Mouse (Mus musculus): ENCODE measurements around the gene Slx4ip.
A peak's percentile ranks its signal among the peaks of the same experiment; 100 is the strongest.
"Not testable (repeated sequence)": the region's sequence is repeated elsewhere in the genome, so short reads cannot be mapped to it uniquely, and the experiment has no call there.

Slx4ip gene

DNA sequence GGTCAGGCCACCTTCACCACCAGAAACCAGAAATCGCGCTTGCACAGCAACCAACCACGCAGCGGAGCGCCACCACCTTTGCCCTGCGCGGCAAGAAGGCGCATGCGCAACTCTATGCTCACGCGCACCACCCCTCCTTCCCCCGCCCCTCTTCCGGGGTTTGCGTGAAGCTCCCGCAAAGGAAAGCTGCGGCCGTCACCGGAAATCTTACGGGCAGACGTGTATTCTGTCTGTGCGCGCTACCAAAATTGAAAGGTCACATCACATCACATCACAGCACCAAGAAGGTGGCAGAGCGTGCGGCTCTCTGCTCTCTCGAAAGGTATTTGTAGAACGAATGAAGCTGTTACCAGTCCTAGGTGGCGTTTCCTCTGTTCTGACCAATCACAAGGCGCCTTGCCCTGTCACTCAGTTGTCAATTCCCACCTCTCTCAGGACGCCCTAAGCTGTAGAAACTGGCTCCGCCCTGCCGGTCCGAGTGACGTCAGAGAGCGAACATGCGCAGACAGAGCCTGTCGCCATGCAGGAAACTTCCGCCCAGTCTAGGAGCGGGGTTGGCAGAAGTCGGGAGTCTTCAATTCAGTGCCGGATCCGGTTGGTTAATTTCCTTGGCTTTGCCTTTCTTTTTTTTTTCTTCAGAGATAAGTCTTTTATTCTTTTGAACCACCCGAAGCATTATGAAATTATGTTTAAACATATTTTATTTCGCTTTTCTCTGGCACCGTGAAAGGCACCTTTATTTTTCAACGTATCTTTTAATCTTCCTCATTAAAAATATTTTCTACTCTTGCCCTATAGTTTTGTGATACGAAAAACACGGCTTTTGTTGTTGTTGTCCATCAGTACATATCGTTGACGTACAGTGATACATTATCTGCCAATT, at the start of gene Slx4ip, which contains the start of the genes AL731706.1 and Mkks:
Slx4ip (plus strand) TSS at position 151 of the 883 bp plus-strand sequence.
AL731706.1 (minus strand) TSS at position 322 of the 883 bp plus-strand sequence.
Mkks (minus strand) TSS at position 322 of the 883 bp plus-strand sequence.
- peak; percentile 99 for DNase-seq (ENCODE audit: extremely low read depth, low read depth, low spot score)

DNA sequence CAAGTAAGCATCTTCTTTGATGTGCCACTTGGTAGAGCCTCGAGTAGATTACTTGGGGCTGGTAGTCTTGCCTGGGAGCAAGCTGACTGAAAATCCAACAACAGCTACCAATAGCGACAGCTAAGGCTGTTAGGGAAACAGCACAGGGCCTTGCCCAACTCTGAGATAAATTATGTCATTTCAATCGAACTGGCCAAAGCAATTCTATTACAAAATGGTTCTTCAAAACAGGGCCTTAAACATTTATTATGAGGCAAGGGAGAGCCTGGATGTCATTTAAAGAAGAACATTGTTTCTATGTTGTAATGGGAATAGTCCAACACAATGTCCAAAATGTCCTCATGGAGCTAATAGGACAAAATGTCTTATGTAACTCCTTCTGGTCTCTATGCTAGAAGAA, 40.7 kb upstream of the Slx4ip start:
- no peak for DNase-seq (ENCODE audit: extremely low read depth, low read depth, low spot score)

DNA sequence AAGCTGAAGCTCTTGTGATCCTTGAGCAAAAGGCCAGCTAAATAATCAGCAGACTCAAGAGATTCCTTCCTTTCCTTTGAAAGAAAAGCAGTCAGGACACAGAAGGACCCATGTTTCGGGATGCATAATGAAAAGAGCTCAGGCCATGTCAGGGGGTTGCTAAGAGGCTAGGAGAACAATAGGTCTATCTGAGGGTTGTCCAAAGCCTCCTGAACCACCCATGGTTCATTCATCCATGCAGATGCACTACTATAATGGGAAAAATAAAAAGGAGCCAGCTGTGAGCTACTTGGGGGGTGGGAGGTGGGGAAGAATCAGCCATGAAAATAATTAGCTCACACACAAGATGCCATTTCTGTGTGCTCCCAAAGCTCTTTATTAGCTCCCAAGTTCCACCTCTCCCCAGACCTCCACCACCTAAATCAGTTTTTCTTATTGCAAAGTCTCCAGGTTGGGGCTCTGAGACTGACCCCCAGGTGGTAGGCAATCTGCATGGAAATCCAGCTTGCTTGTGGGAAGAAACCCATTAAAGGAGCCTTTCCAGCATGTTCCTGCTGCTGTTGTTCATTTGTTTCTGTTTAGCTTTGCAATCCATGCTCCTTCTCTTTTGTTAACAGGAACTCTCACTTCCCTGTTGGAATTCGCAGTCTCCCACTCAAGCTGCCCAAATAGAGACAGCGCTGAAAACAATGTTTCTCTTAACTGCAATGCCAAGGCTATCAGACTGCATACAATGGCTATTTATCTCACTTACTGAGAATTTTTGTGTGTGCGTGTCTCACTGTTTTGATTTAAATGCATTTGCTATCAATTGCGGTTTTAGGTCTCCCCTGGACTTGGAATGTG, 36.3 kb upstream of the Slx4ip start:
- no peak for DNase-seq (ENCODE audit: extremely low read depth, low read depth, low spot score)

DNA sequence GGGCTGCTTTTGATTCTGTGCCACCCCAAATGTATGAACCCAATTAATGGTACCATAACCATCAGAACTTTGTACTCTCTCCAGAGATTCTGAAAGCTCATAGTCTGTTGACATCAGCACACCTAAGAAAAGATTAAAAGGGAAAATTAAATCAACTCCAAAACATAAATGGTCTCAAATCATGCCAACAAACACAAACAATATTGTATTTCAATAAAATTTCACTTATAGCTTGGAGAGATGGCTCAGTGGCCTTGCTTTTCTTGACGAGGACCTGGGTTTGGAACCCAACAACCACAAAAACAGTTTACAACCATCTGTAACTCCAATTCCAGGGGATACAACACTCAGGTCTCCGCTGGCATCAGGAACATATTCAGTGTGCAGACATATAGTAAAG, 5.4 kb upstream of the Slx4ip start, which contains the start of gene AL731706.2:
AL731706.2 (minus strand) TSS at position 101 of the 400 bp plus-strand sequence.
- no peak for DNase-seq (ENCODE audit: extremely low read depth, low read depth, low spot score)

DNA sequence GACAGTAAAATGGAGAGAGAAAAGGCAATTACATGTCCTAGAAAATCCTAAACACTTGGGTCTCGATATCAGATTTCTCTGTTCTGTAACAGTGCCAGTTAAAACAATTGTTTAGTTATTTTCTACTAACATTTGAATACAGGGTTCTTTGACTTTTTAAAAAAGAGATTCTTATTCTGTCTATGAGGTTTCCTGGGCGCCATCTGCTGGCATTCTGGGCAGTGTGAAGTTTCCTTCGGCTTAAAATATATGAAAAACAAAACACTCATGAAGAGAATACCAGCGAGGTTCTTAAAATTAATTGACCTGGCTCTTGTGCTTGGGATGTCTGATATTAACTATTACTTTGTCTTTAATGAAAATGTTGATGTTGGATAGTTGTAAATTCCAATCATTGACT, 4.2 kb upstream of the Slx4ip start:
- no peak for DNase-seq (ENCODE audit: extremely low read depth, low read depth, low spot score)

DNA sequence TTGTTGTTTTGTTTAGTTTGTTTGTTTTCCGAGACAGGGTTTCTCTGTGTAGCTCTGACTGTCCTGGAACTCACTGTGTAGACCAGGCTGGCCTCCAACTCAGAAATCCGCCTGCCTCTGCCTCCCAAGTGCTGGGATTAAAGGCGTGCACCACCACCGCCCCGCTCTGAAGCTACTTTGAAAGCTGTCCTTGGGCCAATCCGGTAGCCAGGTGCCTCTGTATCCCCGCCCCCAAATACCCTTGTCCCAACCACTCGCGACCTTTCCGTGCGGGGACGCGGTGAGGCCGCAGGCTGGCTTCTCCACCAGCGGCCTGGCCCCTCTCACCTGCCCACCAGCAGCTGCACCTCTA, 326 bp upstream of the Slx4ip start:
- not testable (repeated sequence) for DNase-seq (ENCODE audit: extremely low read depth, low read depth, low spot score)

DNA sequence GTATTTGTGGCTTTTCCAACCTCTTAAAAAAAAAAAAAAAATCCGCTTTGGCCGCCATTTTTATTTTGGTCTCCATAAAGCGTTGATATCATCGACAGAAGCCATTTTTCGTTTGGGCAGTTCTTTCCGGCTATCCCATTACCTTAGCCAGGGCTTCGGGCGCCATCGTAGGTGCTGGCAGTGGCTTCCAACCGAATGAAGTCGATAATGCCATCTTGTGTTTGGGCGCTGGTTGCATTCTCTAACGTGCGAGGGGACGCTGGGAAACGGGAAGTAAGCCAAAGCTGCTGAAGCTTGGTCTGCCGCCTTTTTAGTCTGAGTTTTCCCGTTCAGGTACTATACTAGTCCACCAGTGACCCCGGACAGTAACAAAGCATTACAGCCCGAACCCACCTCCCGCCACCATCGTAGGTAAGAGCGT, 943 bp downstream of the Slx4ip start:
- peak; percentile 85 for DNase-seq (ENCODE audit: extremely low read depth, low read depth, low spot score)

DNA sequence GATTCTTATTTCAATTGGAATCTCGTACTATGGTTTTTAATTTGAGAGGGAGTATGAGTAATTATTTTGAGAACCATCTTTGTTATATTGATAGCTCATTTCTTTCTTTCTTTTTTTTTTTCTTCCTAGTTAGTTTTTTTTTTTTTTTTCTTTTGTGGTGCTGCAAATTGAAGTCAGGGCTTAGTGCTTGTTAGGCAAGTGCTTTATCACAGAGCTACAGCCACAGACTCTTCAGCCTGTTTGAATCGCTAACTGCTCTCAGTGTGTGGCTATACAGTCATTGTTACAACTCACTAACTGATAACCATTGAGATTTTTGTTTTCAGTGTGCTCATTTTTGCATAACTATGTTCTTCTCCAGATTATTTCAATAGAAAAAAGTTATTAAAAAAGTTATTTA, 3.5 kb downstream of the Slx4ip start:
- DNase-seq (ENCODE audit: extremely low read depth, low read depth, low spot score): no peak

DNA sequence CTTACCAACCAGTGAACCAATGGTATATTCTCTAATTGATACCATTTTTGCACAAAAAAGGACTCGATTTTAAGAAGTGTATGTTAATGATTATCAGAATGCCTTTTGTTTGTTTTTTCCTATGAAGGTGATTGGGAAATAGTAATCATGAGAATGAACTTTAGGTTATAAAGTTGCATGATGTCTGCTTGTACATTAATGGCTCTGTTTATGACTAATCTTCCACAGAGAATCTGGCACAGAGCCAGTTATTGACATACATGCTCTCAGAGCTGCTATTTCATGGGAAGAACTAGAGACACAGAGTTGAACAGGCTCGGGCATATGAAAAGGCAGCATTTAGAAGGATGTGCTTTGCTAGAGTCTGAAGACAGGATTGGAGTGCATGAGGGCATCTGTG, 5.1 kb downstream of the Slx4ip start:
- DNase-seq (ENCODE audit: extremely low read depth, low read depth, low spot score): no peak

DNA sequence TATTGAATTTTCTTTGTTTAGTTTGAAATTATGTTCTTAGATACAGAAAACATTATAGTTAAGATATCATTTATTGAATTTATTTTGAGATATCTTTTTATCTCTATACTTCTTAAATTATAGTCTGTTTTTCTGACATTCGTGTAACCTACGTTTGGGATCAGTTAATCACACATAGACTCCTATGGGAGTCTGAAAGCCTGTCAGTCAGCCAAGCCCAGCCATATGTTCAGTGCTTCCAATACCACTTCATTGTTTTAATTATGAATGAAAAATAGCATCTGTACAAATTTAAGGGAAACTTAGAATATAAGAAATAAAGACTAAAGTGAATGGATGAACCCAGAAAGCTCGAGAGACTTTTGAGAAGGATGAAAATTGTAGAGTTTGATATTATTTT, 17.6 kb downstream of the Slx4ip start:
- no peak for DNase-seq (ENCODE audit: extremely low read depth, low read depth, low spot score)

DNA sequence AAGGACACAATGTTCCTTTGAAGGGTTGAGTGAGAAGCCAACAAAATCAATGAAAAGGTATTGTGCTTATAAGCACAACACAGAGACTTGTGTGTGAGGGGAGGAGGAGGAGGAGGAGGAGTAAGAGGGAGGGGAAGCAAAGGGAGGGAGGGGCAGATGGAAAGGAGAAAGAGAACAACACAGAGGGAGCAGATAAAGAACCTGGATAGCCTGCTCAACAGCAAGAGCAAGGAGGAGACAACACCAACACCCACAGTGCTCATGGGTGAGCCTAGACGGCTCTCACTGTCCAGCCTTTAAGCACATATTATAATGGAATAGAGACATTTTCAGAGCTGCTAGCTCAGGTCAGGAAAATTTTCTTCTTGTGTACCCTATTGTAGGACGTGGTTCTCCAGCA, 18.3 kb downstream of the Slx4ip start:
- no peak for DNase-seq (ENCODE audit: extremely low read depth, low read depth, low spot score)

DNA sequence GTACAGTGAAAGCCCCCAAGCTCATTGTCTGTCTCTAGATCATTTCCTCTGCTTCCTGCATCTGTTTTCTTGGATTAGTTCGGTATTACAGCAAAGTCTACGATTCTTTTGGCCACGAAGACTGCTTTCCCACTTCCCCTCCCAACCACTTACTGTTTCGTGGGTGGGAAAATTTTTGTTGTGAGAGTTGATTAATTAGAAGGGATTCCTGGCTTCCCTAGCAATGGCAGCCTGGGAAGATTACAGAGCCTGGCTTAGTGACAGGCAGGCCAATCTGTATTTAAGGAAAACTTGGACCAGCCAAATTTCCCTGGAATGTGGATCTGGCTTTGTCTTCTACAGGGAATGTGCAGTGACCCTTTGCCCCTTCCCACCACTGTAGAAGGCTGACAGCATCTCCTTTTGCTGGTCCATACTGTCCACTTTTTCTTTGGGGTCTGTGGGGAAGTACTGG, 21.0 kb downstream of the Slx4ip start:
- DNase-seq (ENCODE audit: extremely low read depth, low read depth, low spot score): no peak

DNA sequence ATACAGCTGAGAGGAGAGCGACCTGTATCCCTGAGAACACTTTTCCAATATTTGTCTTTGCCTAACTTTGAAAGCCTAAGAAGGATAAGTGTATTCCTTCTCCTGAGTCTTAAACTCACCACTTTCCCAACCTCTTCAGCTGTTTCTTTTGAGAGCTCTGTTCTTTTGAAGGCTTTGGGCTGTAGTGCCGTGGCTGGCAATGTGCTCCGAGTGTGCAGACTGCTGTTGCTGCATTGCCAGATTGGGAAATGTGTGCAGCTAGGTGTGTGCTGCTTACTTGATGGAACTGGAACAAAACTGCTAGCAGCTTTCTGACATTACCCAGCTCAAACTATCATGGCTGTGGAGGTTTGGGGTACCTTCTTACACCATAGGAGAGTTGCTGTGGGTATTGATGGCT, 22.0 kb downstream of the Slx4ip start:
- no peak for DNase-seq (ENCODE audit: extremely low read depth, low read depth, low spot score)

DNA sequence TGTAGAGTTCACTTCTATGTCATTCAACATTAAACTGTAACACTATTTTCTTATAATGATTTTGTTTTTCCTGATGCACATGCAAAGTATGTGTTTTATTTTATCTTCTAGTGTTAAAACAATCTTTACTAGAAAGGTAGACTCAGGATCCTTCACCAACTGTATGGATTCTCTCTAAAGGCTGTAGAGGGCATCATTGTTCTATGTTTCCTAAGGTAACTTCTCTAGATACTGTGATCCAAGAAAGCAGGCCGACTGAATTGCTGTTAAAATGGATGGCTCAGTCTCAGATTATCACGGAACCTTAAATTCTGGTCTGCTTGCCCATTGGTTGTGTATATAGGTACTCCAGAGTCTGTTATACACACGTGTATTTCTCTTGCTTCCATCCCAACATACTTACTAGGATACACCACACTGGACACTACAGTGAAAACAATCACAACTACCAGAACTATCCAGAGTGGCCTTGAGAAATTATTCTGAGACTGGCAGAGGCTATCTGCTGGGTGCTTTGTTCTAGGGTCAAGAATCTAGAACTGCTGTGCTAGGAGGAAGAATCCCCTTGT, 23.4 kb downstream of the Slx4ip start:
- DNase-seq (ENCODE audit: extremely low read depth, low read depth, low spot score): no peak

DNA sequence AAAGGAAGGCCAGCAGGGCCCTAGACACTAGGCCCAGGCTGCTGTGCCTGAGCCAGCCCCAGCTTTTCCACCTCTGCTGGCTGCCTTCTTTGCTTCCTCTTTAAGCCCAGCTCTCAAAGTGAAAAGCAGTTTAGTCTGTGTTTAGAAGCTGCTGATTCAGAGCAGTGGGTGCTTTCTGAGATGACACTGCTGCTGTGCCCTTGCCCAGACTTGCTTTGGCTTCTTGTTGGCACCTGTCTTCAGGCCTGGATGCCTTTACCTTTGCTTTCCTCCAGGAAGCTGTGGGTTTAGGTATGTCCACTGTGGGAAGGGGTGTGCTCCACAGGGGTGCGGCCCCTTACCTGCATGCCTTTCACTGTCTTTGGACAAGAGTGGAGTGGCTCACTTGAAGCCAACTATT, 28.4 kb downstream of the Slx4ip start:
- DNase-seq (ENCODE audit: extremely low read depth, low read depth, low spot score): no peak

DNA sequence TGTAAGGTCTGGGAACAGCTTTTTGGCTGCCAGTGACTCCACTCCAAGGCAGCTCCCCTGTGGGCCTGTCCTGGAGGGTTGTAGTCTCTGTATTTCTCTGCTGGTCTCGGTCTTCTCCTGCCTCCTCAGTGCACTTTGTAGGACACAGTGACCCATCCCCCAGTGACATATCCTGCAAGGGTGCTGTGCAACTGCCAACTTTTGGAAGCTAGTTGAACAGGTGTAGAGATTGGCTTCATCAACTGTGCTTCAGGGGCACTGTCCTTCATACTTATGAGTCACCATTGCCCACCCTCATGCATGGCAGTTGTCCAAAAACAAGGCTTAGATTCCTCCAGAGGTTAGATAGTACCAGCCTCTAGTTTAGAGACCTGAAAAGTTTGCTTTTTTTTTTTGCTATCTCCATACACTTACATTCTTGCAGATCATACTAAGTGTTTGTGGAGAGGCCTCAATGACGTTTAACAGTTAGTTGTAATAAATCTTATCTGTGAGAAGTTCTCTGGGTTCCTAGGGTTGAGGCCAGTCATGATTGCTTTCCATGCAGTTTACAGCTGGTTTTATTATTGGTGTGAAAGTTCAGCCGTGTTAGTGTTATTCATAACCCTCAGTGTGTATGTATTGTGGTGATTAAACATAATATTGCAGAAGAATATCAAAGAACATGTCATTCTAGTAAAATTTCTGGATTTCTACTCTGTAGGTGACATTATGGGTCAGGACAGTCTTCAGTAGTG, 29.4 kb downstream of the Slx4ip start:
- no peak for DNase-seq (ENCODE audit: extremely low read depth, low read depth, low spot score)

DNA sequence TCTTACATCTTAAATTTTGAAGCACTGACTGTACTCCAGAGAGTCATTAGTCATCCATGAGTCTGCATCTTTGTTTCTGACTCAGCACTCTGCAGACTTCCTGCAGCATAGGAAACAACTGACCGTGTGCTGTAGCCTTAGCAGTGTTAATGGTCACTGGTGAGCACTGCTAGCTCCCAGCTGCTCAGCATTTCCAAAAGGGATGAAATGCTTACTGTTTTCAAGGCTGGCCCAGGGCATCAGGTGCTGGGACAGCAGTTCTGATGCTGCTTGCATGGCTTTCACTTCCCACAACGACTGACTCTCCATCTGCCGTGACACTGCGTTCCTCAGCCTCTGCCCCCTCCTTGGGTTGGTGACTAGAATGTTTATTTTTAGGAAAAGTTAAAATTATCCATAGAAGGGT, 30.0 kb downstream of the Slx4ip start:
- DNase-seq (ENCODE audit: extremely low read depth, low read depth, low spot score): no peak

DNA sequence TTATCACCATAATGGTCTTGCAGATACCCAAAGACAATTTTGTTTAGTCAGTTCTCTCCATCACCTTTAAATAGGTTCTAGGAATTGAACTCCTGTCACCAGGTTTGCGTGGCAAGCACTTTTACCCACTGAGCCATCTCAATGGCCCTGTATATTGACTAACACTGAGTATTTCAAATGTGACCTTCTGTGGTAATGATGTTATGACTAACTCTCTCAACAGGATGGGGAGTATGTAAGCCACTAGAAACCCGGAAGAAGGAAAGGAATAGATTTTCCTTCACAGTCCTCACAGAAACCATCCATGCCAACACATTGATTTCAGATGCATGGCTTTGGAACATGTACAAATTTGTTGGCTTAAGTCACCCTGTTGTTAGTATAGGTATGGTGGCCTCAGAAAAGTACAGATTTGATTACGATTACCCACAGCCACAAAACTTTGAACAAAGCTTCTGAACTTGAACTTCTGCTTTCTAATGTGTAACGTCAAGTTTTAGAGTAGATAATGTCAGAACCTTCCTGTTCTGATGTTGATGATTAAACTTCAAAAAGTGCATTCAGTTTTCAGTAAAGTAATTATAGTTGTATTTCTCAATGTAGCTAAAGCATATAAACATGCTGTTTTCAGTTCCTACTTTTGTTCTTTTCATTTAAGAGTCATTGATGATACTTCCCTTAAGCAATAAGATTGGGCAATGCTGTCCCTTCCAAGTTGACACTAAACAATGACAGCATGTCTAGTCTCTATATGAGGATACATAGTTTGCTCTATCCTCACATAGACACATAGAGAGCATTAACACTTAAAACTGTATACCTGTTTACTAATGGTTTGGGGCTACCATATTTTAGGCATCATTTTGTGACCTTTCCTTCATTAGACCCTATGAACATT, 45.6 kb downstream of the Slx4ip start:
- no peak for DNase-seq (ENCODE audit: extremely low read depth, low read depth, low spot score)

DNA sequence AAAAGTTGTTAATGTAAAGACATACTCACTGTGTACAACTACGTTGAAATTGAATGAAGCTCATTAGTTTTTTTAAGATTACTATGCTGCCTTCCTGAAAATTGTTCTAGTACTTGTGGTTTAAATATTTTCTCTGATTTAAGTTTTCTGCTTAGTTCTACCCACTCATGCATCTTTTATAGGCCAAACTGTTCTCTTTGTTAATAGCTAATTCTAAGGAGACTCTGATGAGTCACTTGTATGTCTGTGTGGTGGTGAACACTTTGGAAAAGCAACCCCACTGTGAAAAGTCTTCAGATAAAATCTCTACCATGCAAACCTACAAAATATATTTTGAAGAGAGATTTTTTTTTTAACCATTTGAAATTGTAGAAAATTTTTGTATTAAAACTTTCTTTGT, 47.2 kb downstream of the Slx4ip start:
- DNase-seq (ENCODE audit: extremely low read depth, low read depth, low spot score): no peak

DNA sequence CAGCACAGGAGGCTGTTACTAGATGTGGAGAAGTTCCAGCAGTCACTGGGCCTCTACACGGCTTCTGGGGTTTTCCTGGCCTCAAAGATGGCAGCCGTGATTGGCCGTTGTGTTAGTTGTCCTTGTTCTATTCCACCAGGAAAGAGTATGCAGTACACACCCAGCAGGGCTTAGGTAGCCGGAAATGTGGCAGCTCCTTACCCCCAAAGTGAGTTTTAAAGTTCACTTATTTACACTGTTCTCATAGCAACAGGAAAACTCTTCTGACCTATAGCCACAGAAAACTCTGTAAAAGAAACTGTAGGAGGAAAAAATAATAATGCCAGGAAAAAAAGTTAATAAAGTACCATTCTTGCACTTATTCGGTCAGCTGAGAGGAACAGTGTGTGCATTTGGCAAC, 55.3 kb downstream of the Slx4ip start:
- no peak for DNase-seq (ENCODE audit: extremely low read depth, low read depth, low spot score)

Measured in fat pad, adult 2 months (tissue).